Mouse (Mus musculus): ENCODE results near the gene Osgep.

GRCm38 (mm10) chr14:50895985-50896746 is 28.5 kb downstream of the Osgep start:
- TF ChIP-seq CTCF (IDR thresholded peaks at IDR 0.05; ENCODE audit: low read depth) (no peak), EP300 (IDR thresholded peaks at IDR 0.05; ENCODE audit: low read depth) (no peak)

Data from heart, postnatal 0 days (tissue).